Mouse (Mus musculus) stomach, postnatal 0 days (tissue): Measurements from ENCODE around the gene Otoa.
A peak's percentile ranks its signal among the peaks of the same experiment; 100 is the strongest.

Experiments
- CTCF ChIP-seq: IDR thresholded peaks from 2 replicates; pipeline ENCODE4 v1.5.1; 2016; ENCODE audit warnings: antibody characterized with exemption, low read depth, mild to moderate bottlenecking, moderate library complexity
- EP300 ChIP-seq: optimal IDR thresholded peaks from 2 replicates; pipeline ENCODE3; 2016; ENCODE audit warnings: antibody characterized with exemption

- peak; percentile 47 for TF ChIP-seq CTCF
- no peak for TF ChIP-seq EP300
These were observed 7.3 kb downstream of the Otoa start for GRCm38 (mm10) chr7:121088745-121089144.
